Mouse (Mus musculus) gastrocnemius, postnatal 25 days (tissue): Measurements from ENCODE around the gene Aldh9a1. TPM values are rescaled to one million over a fixed set of nuclear protein-coding genes. Genes with fewer than 3 reads are reported as not detected.

Experiments used
- DNase-seq: peaks from one replicate; pipeline ENCODE4 v3.0.0; 2022
- microRNA-seq, 2 experiments: library from miRNA; unstranded; fragments of <30 nt; microRNA quantifications; one replicate each; pipeline ENCODE4 v1.2.0; 2021; ENCODE audit warnings: borderline replicate concordance in 2 of 2
- total RNA-seq, 2 experiments: library from RNA; stranded (reverse); gene quantifications; 1 replicate in 1 of 2; 2 replicates in 1 of 2; pipeline ENCODE4 v1.2.3; 2021

The Aldh9a1 gene
- total RNA-seq, 2 experiments from 2014 or later, result 2.4 to 2.8 TPM

- DNase-seq, result no peak
These were observed 35.4 kb downstream of the Aldh9a1 start for GRCm38 (mm10) chr1:167385211-167385610.

DNA sequence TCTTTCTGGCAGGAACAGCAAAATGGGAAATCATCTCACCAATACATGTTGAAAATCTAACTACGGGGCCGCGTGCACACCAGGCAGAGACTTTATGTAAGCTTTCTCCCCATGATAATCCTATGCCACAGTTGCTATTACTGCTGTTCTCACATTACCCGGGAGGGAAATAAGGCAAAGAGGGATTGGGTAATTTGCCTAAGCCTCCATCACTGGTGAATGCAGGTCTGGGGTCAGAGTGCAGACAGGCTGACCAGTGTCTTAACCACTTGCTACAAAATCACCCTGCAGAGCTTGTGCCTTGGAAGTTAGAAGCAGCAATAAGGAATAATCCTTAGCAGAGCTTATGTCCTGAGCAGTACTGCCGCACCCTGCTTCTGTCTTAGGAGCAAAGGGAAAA, 35.8 kb downstream of the Aldh9a1 start:
- DNase-seq, result no peak

DNA sequence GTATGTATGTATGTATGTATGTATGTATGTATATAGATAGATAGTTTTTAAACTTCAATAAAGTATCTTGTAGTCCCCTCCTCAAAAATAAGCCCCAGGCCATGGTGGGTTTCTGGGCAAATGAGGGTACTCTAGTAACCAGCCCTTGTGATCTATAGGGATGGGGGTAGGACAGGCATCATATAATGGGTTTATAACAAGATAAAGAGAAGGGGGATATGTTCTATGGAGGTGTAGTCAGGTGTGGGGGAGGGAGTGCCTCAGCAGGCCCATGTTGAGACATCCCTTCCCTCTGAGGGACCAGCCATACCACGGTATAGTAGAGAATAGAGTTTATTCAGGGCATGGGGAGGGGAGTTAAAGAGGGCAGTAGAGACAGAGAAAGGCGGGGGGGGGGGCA, 36.7 kb downstream of the Aldh9a1 start:
- no peak for DNase-seq

DNA sequence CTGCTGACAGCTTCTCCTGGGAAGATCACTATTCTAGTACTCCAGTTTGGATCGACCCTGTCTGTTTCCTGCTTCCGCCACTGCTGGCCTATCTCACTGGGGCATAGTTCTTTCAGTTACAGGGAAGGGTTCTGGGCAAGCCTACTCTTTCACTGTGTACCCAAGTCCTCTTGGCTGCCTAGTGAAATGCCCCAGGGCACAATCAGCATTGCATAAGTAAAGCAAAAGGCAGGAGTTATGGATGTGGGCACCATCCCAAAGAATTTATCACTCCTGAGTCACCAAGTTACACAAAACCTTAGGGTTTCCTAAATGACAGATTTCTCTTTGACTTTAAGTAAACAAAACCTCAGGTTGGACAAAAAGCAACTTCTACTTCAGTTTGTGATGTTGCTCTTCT, 37.5 kb downstream of the Aldh9a1 start:
- DNase-seq, result no peak

GRCm38 (mm10) chr1:167387796-167388195, 38.0 kb downstream of the Aldh9a1 start:
- DNase-seq, result no peak

DNA sequence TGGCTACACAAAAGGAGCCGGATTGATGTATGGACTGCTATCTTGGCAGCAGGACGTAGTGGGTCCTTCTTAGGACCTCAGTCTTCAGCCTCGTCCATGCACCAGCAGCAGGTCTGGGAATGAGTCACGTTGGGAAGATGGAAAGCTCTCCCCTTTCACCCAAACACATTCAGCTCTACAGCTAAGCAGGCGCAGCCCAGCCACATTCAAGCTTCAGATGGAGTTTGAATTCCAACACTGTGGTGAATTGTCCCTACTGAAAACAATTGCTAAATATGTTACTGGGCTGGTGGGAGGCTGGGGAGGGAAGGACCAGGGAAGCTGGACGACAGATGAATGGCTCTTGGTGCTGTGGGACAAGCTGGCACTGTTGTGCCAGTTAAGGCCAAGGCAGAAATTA, 38.8 kb downstream of the Aldh9a1 start:
- DNase-seq, result no peak

DNA sequence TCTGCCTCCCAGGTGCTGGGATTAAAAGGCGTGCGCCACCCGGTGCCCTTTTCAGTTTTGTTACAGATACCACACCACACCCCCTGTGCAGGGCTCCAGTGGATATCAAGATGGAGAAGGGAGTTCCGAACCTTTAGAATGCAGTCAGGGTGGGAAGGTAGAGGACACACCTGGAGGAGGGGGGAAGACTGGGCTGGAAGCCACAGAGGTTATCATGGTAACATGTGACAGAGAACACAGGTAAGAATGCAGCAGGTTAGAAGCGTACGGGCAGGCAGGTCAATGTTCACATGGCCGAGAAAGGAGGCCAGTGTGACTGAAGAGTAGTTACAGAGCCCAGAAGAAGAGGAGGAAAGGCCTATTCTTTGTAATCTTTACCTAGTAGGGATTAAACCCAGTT, 39.8 kb downstream of the Aldh9a1 start:
- no peak for DNase-seq

DNA sequence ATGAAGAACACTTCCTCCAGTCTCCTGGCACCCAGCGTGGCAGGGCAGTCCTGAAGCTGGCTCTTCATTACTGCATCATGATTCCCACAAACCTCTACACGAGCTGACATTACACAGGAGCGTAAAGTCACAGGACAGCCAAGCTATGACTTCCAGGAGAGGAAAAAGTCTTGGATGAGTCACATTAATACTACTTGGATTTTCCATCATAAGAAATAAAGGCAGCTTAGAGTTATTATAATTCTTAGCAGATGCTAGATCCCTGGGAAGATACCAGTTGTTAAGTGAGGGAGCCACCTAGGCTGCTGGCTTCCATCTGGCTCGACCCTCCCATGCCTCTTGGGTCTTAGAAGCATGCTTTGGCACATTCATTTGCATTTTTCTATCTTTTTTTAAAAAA, 40.6 kb downstream of the Aldh9a1 start:
- no peak for DNase-seq

GRCm38 (mm10) chr1:167391241-167391640, 41.5 kb downstream of the Aldh9a1 start:
- DNase-seq, result no peak

- DNase-seq, result no peak
These were observed 42.3 kb downstream of the Aldh9a1 start for GRCm38 (mm10) chr1:167392031-167392640.

GRCm38 (mm10) chr1:167392687-167393086, 42.9 kb downstream of the Aldh9a1 start:
- DNase-seq, result no peak

GRCm38 (mm10) chr1:167393281-167393680, 43.5 kb downstream of the Aldh9a1 start:
- no peak for DNase-seq

DNA sequence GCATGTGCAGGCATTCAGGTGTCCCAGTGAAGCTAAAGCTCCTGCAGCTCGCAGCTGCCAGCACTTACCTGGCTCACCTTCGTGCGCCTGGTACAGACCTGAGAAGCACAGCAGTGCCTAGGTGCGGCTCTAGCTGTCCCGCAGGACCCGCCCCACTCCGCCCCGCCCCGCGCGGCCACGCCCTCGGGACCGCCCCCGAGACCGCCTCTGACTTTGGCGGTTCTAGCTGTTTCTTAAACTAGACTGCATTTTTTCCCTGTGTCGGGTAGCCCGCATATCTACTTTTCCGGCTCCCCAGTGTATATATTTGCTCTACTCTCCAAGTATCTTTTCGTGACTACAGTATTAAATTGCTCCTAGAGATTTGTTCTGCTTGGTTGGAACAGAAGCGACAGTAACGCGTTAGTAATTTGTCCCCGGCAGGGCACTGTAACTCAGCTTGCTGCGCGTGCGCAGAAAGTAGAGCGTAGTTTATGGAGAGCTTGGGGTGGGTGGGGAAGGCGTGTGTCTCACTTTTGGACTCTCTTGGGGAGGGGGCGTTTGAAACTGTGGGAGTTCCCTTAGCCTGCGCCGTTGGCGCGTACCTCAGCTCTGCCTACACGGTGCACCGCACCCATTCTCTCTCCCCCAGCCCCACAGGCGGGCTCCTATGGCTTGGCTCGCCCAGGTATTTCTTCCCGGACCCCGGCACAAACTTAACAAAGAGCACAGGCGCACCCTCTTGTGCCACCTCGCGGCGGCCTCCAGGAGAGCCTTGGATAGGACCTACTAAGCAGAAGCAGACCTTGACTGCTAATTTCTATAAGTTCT, 44.1 kb downstream of the Aldh9a1 start, which contains the start of gene Mgst3:
Gene Mgst3 (minus strand): TSS at position 159 of the 810 bp plus-strand sequence.
- DNase-seq, result peak; percentile 92

- DNase-seq, result no peak
These were observed 55.4 kb downstream of the Aldh9a1 start for GRCm38 (mm10) chr1:167405237-167405636.

GRCm38 (mm10) chr1:167409601-167410000, 59.8 kb downstream of the Aldh9a1 start:
- no peak for DNase-seq

- no peak for DNase-seq
These were observed 62.4 kb downstream of the Aldh9a1 start for GRCm38 (mm10) chr1:167411991-167412715.

- peak; percentile 41 for DNase-seq
These were observed 65.1 kb downstream of the Aldh9a1 start for GRCm38 (mm10) chr1:167414846-167415245.

Small RNAs within 50 kb of the gene (microRNA-seq; reads per million reads assigned to microRNA genes)
- 0 reads per million in 2 experiments for gene Gm25911

Other genes starting within 250 kb of the Aldh9a1 start
- gene Uck2, start 64.7 kb upstream of the Aldh9a1 start, total RNA-seq, result 10 to 100 TPM; 16.9 to 29.3 TPM
- gene Tmco1, start 41.6 kb upstream of the Aldh9a1 start, total RNA-seq, result 10 to 100 TPM; 32.6 to 41.3 TPM
- gene Mgst3, start 43.9 kb downstream of the Aldh9a1 start, total RNA-seq, result 10 to 100 TPM; 84.7 to 94.2 TPM
- gene Lrrc52, start 116.8 kb downstream of the Aldh9a1 start, total RNA-seq, result 1 to 10 TPM in 1 of 2 experiments, under 1 TPM in 1; 0.32 to 4.2 TPM
- 10 to 100 TPM; 24.9 to 51.0 TPM for gene Rxrg, start 248.4 kb downstream of the Aldh9a1 start, total RNA-seq